Mouse (Mus musculus): ENCODE data around the gene Ppt2. TPM values are rescaled to one million over a fixed set of nuclear protein-coding genes. Genes with fewer than 3 reads are reported as not detected.

The Ppt2 gene
- total RNA-seq (2017): 17.4 and 21.2 TPM in 2 replicates

DNA sequence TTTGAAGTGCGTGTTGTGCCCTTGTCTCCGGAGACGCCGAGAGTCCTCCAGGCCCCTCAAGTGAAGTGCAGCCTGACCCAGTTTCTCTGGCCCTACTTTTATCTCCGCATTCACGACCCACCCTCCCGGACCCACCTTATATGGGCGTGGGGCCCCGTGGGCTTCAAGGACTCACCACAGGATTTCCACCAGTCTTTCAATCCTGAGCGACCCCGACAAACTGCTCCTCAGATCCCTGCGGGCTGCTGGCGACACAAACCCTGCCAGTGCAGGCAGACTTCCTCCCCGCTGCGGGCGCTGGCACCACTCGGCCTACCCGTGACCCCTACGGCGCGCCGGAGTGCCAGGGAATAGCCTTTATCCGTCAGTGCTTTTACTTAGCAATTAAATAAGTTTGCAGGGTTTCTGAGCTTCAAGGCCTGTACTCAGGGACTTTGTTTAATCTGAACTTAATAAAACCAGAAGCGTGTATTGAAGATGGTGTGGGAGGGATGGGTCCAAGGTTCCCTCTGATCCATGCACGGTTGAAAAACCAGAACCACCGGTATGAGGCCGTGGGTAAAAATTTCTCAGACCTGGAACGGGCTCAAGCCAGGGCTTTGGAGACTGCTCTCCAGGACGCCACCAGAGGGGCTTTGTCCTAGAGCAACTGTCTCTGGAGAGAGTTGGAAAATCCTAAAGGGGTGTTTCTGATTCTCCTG lies at the start of gene Ppt2:
Ppt2 (minus strand) TSS at position 568 of the 701 bp plus-strand sequence.
- no peak for ATAC-seq (replicated peaks; ENCODE audit: low read depth, poor library complexity, severe bottlenecking)

DNA sequence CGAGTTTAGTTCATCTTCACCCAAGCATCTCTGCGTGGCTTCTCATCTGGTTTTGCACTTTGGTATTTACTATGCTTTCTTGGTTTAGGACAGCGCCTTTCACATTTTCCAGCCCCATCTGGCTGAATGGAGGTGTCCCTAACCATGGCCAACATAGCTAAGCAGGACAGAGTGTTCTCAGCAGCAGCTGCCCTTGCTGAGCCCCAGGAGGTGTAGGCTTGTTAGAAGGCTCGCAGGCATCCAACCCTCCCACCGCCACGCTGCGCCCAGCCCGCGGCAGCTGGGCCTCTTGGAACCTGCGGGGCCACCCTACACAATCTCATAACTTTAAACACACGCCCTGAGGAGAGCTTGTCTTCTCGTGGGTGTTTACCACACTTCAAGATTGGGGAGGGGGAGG lies 48.4 kb upstream of the Ppt2 start:
- no peak for ATAC-seq (replicated peaks; ENCODE audit: low read depth, poor library complexity, severe bottlenecking)

DNA sequence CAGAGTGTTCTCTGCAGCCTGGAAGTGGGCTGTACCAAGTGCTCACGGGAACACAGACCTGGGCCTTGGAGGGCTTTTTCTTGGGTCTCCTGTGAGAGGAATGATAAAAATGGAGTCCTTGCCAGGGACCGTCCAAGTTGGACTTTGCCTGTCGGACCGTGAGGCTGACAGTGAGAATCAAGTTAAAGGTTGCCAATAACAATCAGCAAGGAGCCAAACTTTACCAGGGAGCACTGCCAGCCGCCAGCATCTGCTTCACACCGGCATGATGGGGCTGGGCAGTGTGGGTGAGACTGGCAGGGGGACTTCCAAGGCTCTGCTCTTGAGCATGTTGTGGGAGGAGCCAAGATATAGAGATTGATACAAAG lies 47.8 kb upstream of the Ppt2 start:
- ATAC-seq (replicated peaks; ENCODE audit: low read depth, poor library complexity, severe bottlenecking): no peak

GRCm38 (mm10) chr17:34675205-34676092 lies 47.1 kb upstream of the Ppt2 start:
- ATAC-seq (replicated peaks; ENCODE audit: low read depth, poor library complexity, severe bottlenecking): no peak

GRCm38 (mm10) chr17:34674524-34675204 lies 46.4 kb upstream of the Ppt2 start:
- no peak for ATAC-seq (replicated peaks; ENCODE audit: low read depth, poor library complexity, severe bottlenecking)

DNA sequence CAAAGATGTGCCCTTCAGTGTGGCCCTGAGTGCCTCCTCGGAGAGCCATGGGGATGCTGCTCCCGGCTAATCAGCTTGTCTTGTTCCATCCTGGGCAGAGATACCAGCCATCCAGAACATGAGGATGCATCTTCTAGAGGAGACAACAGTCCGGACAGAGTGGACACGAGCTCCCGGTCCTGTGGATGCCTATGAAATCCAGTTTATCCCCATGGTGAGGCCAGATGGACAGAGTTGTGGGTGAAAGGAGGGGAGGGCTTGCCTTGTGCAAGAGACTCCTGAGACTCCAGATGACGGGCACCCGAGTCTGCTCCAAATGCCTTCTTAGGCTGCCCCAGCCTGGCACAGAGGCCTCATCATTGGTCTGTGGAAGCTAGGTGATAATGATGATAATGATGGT lies 44.8 kb upstream of the Ppt2 start:
- ATAC-seq (replicated peaks; ENCODE audit: low read depth, poor library complexity, severe bottlenecking): no peak

DNA sequence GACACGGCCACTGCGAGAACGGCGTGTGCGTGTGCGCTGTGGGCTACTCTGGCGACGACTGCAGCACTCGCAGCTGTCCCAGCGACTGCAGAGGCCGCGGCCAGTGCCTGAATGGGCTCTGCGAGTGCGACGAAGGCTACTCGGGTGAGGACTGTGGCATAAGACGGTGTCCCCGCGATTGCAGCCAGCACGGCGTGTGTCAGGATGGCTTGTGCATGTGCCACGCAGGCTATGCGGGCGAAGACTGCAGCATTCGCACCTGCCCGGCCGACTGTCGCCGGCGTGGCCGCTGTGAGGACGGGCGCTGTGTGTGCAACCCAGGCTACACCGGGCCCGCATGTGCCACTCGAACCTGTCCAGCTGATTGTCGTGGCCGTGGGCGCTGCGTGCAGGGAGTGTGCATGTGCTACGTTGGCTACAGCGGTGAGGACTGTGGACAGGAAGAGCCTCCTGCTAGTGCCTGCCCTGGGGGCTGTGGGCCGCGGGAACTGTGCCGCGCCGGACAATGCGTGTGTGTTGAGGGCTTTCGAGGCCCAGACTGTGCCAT lies 44.0 kb upstream of the Ppt2 start:
- ATAC-seq (replicated peaks; ENCODE audit: low read depth, poor library complexity, severe bottlenecking): no peak

DNA sequence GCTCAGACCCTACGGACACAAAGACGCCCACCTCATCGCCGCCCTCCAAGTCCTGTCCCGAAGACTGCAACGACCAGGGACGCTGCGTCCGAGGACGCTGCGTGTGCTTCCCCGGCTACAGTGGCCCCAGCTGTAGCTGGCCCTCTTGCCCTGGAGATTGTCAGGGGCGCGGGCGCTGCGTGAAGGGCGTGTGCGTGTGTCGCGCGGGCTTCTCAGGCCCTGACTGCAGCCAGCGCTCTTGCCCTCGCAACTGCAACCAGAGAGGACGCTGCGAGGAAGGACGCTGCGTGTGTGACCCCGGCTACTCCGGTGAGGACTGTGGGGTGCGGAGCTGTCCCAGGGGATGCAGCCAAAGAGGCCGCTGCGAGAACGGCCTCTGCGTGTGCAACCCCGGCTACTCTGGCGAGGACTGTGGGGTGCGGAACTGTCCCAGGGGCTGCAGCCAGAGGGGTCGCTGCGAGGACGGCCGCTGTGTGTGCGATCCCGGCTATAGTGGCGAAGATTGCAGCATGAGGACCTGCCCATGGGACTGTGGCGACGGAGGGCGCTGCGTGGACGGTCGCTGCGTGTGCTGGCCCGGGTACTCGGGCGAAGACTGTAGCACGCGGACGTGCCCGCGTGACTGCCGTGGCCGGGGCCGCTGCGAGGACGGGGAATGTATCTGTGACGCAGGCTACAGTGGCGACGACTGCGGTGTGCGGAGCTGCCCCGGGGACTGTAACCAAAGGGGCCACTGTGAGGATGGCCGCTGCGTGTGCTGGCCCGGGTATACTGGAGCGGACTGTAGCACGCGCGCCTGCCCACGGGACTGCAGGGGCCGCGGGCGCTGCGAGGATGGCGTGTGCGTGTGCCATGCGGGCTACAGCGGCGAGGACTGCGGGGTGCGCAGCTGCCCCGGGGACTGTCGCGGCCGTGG lies 43.1 kb upstream of the Ppt2 start:
- ATAC-seq (replicated peaks; ENCODE audit: low read depth, poor library complexity, severe bottlenecking): peak; percentile 22; the same call in 1 of the 2 replicates

DNA sequence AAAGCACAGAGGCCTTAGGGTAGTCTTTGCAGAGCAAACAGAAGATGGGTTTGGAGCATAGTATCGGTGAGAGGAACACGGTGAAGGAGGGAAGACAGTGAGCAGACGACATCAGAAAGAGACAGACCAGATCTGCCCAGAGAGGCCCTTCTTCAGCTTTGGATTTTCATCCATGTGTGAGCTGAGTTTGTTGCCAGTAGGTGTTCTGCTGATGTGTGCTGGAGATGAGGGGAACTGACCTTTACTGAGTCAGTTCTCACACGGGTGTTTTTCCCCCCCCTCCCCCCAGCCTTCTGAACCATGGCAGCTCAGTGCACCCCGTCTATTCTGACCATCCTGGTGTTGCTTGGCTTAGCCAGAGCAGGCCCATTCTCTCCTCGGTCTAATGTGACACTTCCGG lies 41.9 kb upstream of the Ppt2 start, which contains the start of gene Tnxb:
Tnxb (plus strand) TSS at position 301 of the 400 bp plus-strand sequence.
- no peak for ATAC-seq (replicated peaks; ENCODE audit: low read depth, poor library complexity, severe bottlenecking)

DNA sequence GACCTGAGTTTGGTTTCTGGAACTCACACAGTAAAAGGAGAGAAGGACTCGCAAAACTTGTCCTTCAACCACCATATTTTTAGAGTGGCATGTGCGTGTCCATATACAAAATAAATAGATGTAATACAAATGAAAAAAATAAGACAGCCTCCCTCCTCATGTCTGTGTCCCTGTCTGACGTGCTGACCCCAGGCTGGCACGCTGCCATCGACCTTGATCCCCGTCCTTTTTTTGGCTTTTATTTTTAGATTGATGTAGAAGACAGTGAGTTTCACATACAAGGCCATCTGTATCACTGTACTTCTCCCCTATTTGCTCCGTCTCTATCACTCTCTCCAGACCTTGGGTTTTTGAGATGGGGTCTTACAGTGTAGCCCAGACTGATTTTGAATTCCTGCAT lies 36.2 kb upstream of the Ppt2 start:
- no peak for ATAC-seq (replicated peaks; ENCODE audit: low read depth, poor library complexity, severe bottlenecking)

DNA sequence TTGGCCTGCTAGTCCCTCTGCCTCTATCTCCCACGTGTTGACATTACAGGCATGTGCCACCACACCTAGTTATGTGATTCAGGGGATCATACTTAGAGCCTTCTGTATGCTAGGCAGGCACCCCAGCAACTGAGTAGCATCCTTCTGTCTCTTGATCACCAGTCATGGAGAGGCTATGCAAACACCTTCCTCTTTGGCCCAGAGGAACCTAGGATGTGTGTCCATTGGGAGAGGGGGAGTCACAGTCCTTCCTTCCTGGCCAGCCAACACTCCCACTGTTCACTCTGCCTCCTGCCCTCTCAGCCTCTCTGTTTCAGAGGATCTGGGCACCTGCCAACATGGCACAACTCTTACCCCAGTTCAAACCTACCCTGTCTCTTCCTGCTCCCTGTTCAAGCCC lies 35.2 kb upstream of the Ppt2 start:
- no peak for ATAC-seq (replicated peaks; ENCODE audit: low read depth, poor library complexity, severe bottlenecking)

- ATAC-seq (replicated peaks; ENCODE audit: low read depth, poor library complexity, severe bottlenecking): no peak
These were observed 34.7 kb upstream of the Ppt2 start for GRCm38 (mm10) chr17:34662978-34663377.

DNA sequence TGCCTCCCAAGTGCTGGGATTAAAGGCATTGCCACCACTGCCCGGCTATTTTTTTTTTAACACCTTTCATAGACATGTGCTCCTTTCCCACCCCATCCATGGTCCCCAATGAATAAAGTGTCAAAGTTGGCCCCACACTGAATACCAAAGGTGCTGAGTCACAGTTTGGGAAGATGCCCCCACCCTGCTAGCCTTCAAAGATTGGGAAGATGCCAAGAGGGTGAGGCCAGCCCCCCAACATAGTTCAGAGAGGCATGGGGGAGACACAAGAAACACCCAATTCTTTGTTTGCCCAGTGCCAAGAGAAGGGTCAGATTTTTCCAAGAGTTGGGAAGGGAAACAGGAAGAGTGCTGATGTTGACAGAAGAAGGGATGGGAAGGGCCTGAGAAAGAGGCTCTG lies 34.2 kb upstream of the Ppt2 start:
- no peak for ATAC-seq (replicated peaks; ENCODE audit: low read depth, poor library complexity, severe bottlenecking)

DNA sequence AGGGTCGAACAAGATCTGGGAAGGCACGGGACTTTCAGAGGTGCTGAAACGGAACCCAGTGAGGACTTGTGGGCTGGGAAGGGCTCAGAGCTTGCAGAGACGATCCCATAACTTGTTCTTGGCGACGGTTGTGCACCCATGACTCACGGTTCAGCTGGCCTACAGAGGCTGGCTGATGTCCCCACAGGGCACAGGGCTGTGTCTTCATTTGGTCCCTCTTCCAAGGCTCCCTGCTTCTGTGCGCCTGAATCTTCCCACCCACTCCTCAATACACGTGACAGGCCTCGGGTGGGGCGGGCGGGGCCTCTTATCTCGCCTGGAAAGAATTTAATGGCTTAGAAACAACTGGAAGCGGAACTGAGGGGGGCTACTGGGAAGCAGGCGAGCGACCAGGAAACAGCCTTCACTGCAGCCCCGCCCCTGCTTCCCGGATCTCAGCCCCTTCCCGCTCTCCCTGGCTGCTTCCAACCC lies 32.8 kb upstream of the Ppt2 start:
- no peak for ATAC-seq (replicated peaks; ENCODE audit: low read depth, poor library complexity, severe bottlenecking)

- ATAC-seq (replicated peaks; ENCODE audit: low read depth, poor library complexity, severe bottlenecking): no peak
These were observed 32.0 kb upstream of the Ppt2 start for GRCm38 (mm10) chr17:34660259-34660820.

DNA sequence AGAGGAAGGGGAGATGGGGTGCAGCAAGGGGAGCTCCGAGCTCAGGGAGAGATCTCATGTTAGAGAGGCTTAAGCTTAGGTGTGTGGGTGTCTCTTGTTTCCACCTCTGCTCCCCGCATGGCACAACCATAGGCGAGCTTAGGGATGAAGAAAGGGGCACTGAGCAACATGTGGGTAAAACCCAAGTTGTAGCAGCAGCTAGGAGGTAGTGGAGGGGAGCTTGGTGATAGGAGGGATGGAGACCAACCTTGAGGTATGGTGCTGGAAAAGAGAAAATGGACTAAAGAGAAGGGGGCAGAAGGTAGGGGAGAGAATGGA lies 31.5 kb upstream of the Ppt2 start:
- ATAC-seq (replicated peaks; ENCODE audit: low read depth, poor library complexity, severe bottlenecking): no peak

DNA sequence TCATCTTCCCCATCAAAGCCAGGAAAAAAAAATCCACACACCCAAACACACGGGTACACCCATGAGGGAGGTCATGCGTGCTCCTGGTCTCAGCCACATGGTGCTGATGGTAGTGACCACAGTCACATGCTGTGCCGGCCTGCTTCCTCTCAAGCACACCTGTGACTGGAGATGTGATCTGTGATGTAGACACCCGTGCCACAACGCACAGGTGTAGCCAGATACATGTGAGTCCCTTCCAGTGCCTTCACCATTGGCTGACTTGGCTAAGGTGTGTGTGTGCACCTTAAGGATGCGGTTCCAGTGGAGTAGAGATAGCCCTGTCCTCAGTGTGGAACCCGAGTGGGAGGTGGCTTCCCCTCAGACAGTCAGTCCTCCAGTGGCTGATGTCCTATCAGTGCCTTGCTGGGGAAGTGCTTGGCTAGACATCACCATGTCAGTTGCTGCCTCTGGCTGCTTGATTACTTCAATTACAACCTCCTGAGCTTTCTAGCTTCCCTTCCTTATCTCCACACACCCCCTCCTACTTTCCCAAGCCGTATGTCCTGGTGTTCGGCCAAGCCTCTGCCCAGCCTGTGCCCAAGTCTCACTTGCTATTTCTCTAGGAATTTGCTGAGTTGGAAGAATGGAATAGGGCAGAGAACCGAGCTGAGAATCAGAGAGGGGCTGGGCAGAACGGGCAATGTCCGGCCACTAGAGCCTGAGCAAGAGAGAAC lies 31.0 kb upstream of the Ppt2 start:
- ATAC-seq (replicated peaks; ENCODE audit: low read depth, poor library complexity, severe bottlenecking): peak; percentile 44; the same call in 1 of the 2 replicates

GRCm38 (mm10) chr17:34658591-34658990 lies 30.3 kb upstream of the Ppt2 start:
- ATAC-seq (replicated peaks; ENCODE audit: low read depth, poor library complexity, severe bottlenecking): no peak

GRCm38 (mm10) chr17:34658145-34658544 lies 29.8 kb upstream of the Ppt2 start:
- ATAC-seq (replicated peaks; ENCODE audit: low read depth, poor library complexity, severe bottlenecking): no peak
